Mouse (Mus musculus) small intestine, adult 2 months (tissue): ENCODE data around the gene Cd3eap. TPM values are rescaled to one million over a fixed set of nuclear protein-coding genes. Genes with fewer than 3 reads are reported as not detected.
A peak's percentile ranks its signal among the peaks of the same experiment; 100 is the strongest.

Experiments
- H3K27ac ChIP-seq: fragments of 200-500 bp; 2 replicates; pipeline ENCODE4 v1.5.1; 2012; ENCODE audit warnings: low read depth, low read length, control low read depth, inconsistent platforms; ENCODE audit not compliant: insufficient read depth
- H3K27me3 ChIP-seq: fragments of 200-500 bp; 2 replicates; pipeline ENCODE4 v1.6.1; 2012; ENCODE audit warnings: mild to moderate bottlenecking, moderate library complexity, low read length, inconsistent platforms; ENCODE audit not compliant: control insufficient read depth, insufficient read depth
- H3K36me3 ChIP-seq: fragments of 200-500 bp; 2 replicates; pipeline ENCODE4 v1.6.1; 2012; ENCODE audit warnings: mild to moderate bottlenecking, low read length, control low read depth, inconsistent platforms; ENCODE audit not compliant: control insufficient read depth, insufficient read depth
- H3K4me1 ChIP-seq: fragments of 200-500 bp; 2 replicates; pipeline ENCODE4 v1.6.1; 2012; ENCODE audit warnings: low read length, inconsistent platforms, mixed read lengths; ENCODE audit not compliant: control insufficient read depth, insufficient read depth, insufficient read length
- H3K4me3 ChIP-seq: fragments of 200-500 bp; 2 replicates; pipeline ENCODE4 v1.5.1; 2012; ENCODE audit warnings: low read depth, mild to moderate bottlenecking, control low read depth, inconsistent platforms, low read length, moderate library complexity
- CTCF ChIP-seq: fragments of 200-500 bp; IDR thresholded peaks from 2 replicates; pipeline ENCODE4 v1.5.1; 2012; ENCODE audit warnings: low read depth, mild to moderate bottlenecking, control low read depth, inconsistent platforms, low read length, moderate library complexity, mixed read lengths; ENCODE audit not compliant: insufficient replicate concordance, insufficient read length; ENCODE audit errors: extremely low read depth
- POLR2A ChIP-seq: fragments of 200-500 bp; IDR thresholded peaks from 2 replicates; pipeline ENCODE4 v1.6.1; 2012; ENCODE audit warnings: low read depth, mild to moderate bottlenecking, control low read depth, inconsistent platforms, low read length, moderate library complexity
- WGBS: fragments of 180-500 bp; shearing (Covaris S2); methylation state at CpG from one replicate; pipeline ENCODE4 v1.1.7; 2018; 5-methylcytosine and 5-hydroxymethylcytosine counted together
- polyA plus RNA-seq: library from polyadenylated mRNA; depleted of rRNA; stranded (reverse); fragments of >200 nt; gene quantifications from 2 replicates; pipeline ENCODE4 v1.2.3, GENCODE M21; 2012

The Cd3eap gene
- polyA plus RNA-seq, 1 experiment: 2.0 TPM

- TF ChIP-seq POLR2A (no peak), CTCF (no peak)
- Histone ChIP-seq H3K4me3 (no peak overlapping the region), H3K4me1 (peaks cover 22% of the 10 kb centered on the region), H3K36me3 (no peaks in the 10 kb centered on the region), H3K27ac (no peak overlapping the region), H3K27me3 (no peaks in the 10 kb centered on the region; the same call in 1 of the 2 replicates)
- WGBS: 23% methylated on average over 7 of the region's 7 CpGs
These were observed 38.6 kb downstream of the Cd3eap start for GRCm38 (mm10) chr7:19320637-19321036.

- peaks cover 22% of the 10 kb centered on the region for H3K4me1 ChIP-seq
- H3K27ac ChIP-seq: no peak overlapping the region
- TF ChIP-seq CTCF: no peak
- TF ChIP-seq POLR2A: no peak
- no peaks in the 10 kb centered on the region; the same call in 1 of the 2 replicates for H3K27me3 ChIP-seq
- H3K36me3 ChIP-seq: no peaks in the 10 kb centered on the region
- peak overlapping the region; percentile 59 for H3K4me3 ChIP-seq
- WGBS: under 1% methylated on average over 41 of the region's 41 CpGs
These were observed 39.4 kb downstream of the Cd3eap start for GRCm38 (mm10) chr7:19319906-19320305.

- Histone ChIP-seq H3K36me3 (no peaks in the 10 kb centered on the region), H3K4me1 (peaks cover 22% of the 10 kb centered on the region), H3K27me3 (no peaks in the 10 kb centered on the region; the same call in 1 of the 2 replicates), H3K4me3 (peak overlapping the region; percentile 59), H3K27ac (no peak overlapping the region)
- TF ChIP-seq CTCF (no peak), POLR2A (no peak)
- 21% methylated on average over 9 of the region's 9 CpGs for WGBS
These were observed 39.8 kb downstream of the Cd3eap start for GRCm38 (mm10) chr7:19319458-19319857.

- Histone ChIP-seq H3K4me3 (no peak overlapping the region), H3K4me1 (peaks cover 22% of the 10 kb centered on the region), H3K36me3 (no peaks in the 10 kb centered on the region), H3K27me3 (no peaks in the 10 kb centered on the region; the same call in 1 of the 2 replicates), H3K27ac (no peak overlapping the region)
- TF ChIP-seq CTCF (no peak), POLR2A (no peak)
- WGBS: 77% methylated on average over 7 of the region's 7 CpGs
These were observed 40.6 kb downstream of the Cd3eap start for GRCm38 (mm10) chr7:19318676-19319075.

- Histone ChIP-seq H3K27ac (no peak overlapping the region), H3K27me3 (no peaks in the 10 kb centered on the region; the same call in 1 of the 2 replicates), H3K4me3 (no peak overlapping the region), H3K36me3 (no peaks in the 10 kb centered on the region), H3K4me1 (peaks cover 22% of the 10 kb centered on the region)
- TF ChIP-seq POLR2A: no peak
- TF ChIP-seq CTCF: no peak
- WGBS: 71% methylated on average over 2 of the region's 2 CpGs
These were observed 41.1 kb downstream of the Cd3eap start for GRCm38 (mm10) chr7:19318201-19318600.

GRCm38 (mm10) chr7:19316451-19317161 is 42.7 kb downstream of the Cd3eap start:
- Histone ChIP-seq H3K4me1 (peaks cover 22% of the 10 kb centered on the region), H3K36me3 (no peaks in the 10 kb centered on the region), H3K27me3 (no peaks in the 10 kb centered on the region), H3K27ac (no peak overlapping the region), H3K4me3 (no peak overlapping the region)
- WGBS: 48% methylated on average over 14 of the region's 14 CpGs
- TF ChIP-seq POLR2A (no peak), CTCF (no peak)

- no peaks in the 10 kb centered on the region for H3K36me3 ChIP-seq
- no peak overlapping the region for H3K27ac ChIP-seq
- peaks cover 11% of the 10 kb centered on the region for H3K4me1 ChIP-seq
- H3K27me3 ChIP-seq: no peaks in the 10 kb centered on the region
- TF ChIP-seq POLR2A: no peak
- TF ChIP-seq CTCF: no peak
- whole genome bisulfite sequencing: 44% methylated on average over 5 of the region's 5 CpGs
- H3K4me3 ChIP-seq: no peak overlapping the region
These were observed 45.2 kb downstream of the Cd3eap start for GRCm38 (mm10) chr7:19314033-19314432.
